Mouse (Mus musculus) heart, adult 2 months (tissue): ENCODE data around the gene Arrdc5.

Experiments
- CTCF ChIP-seq: fragments of 200-600 bp; IDR thresholded peaks from 2 replicates; pipeline ENCODE4 v1.8.1; 2022; ENCODE audit warnings: antibody characterized with exemption, mild to moderate bottlenecking, moderate library complexity
- EP300 ChIP-seq: fragments of 200-500 bp; IDR thresholded peaks from 2 replicates; pipeline ENCODE4 v1.6.1; 2011; ENCODE audit warnings: low read depth, low read length, control low read depth; ENCODE audit not compliant: insufficient read depth
- POLR2A ChIP-seq: fragments of 200-500 bp; IDR thresholded peaks from 2 replicates; pipeline ENCODE4 v1.6.1; 2011; ENCODE audit warnings: mild to moderate bottlenecking, low read depth, low read length, control low read depth; ENCODE audit not compliant: insufficient read depth

GRCm38 (mm10) chr17:56305156-56305555 is 5.1 kb upstream of the Arrdc5 start:
- TF ChIP-seq POLR2A (no peak), CTCF (no peak), EP300 (no peak)
